Mouse (Mus musculus) hindbrain, embryonic 11.5 days (tissue): Measurements from ENCODE around the gene Ccnd3. TPM values are rescaled to one million over a fixed set of nuclear protein-coding genes. Genes with fewer than 3 reads are reported as not detected.

Source experiments
- ATAC-seq: fragments of 200-750 bp; cut with Nextera tagmentation; 2 replicates; pipeline ENCODE4 v1.8.0; 2017; ENCODE audit warnings: mild to moderate bottlenecking, moderate TSS enrichment, moderate library complexity; ENCODE audit not compliant: low FRiP score
- DNase-seq: peaks from one replicate; pipeline ENCODE4 v3.0.0-alpha.2; 2015; ENCODE audit warnings: low spot score
- H3K27ac ChIP-seq: fragments of 300-500 bp; sonication (generic); 2 replicates; pipeline ENCODE4 v1.5.1; 2014; ENCODE audit warnings: mild to moderate bottlenecking, low read depth, low read length
- H3K27me3 ChIP-seq: fragments of 300-500 bp; sonication (generic); 2 replicates; pipeline ENCODE4 v1.6.1; 2014; ENCODE audit warnings: mild to moderate bottlenecking, low read length, moderate library complexity, mixed read lengths; ENCODE audit not compliant: control insufficient read depth, insufficient read depth
- H3K36me3 ChIP-seq: fragments of 300-500 bp; sonication (generic); 2 replicates; pipeline ENCODE4 v1.6.1; 2014; ENCODE audit warnings: mild to moderate bottlenecking, low read length, moderate library complexity, mixed read lengths; ENCODE audit not compliant: control insufficient read depth, insufficient read depth
- H3K4me1 ChIP-seq: fragments of 300-500 bp; sonication (generic); replicated peaks from 2 replicates; pipeline ENCODE4 v1.6.1; 2014; ENCODE audit warnings: low read length, mixed read lengths; ENCODE audit not compliant: control insufficient read depth, insufficient read depth
- H3K4me2 ChIP-seq: fragments of 300-500 bp; sonication (generic); replicated peaks from 2 replicates; pipeline ENCODE4 v1.6.1; 2014; ENCODE audit warnings: mild to moderate bottlenecking, low read depth, low read length
- H3K4me3 ChIP-seq: fragments of 300-500 bp; sonication (generic); 2 replicates; pipeline ENCODE4 v1.5.1; 2014; ENCODE audit warnings: low read depth, low read length
- H3K9ac ChIP-seq: fragments of 300-500 bp; sonication (generic); 2 replicates; pipeline ENCODE4 v1.6.1; 2014; ENCODE audit warnings: low read depth, low read length
- H3K9me3 ChIP-seq: fragments of 300-500 bp; sonication (generic); 2 replicates; pipeline ENCODE4 v1.6.1; 2016; ENCODE audit warnings: low read length; ENCODE audit not compliant: control insufficient read depth
- WGBS: fragments of 180-500 bp; shearing (Covaris S2); extraction: QIAGEN DNeasy Blood & Tissue Kit; methylation state at CpG from one replicate; pipeline ENCODE4 v1.1.7; 2014; 5-methylcytosine and 5-hydroxymethylcytosine counted together
- polyA plus RNA-seq: library from polyadenylated mRNA; unstranded; fragments of >200 nt; fragmentation: Nextera tagmentation; extraction: Ambion mirVana; gene quantifications from 2 replicates; pipeline ENCODE4 v1.2.1, GENCODE M21; 2014

Gene Ccnd3
- polyA plus RNA-seq, 1 experiment from 2014 or later = 190 TPM

- 81% methylated on average over 8 of the region's 8 CpGs for WGBS
- no peak for ATAC-seq
Measured at GRCm38 (mm10) chr17:47524055-47524454, 19.2 kb downstream of the Ccnd3 start.

GRCm38 (mm10) chr17:47524991-47525390 is 20.1 kb downstream of the Ccnd3 start:
- Histone ChIP-seq H3K36me3 (no peaks in the 10 kb centered on the region), H3K4me3 (no peak overlapping the region), H3K27ac (no peak overlapping the region), H3K9me3 (no peaks in the 10 kb centered on the region), H3K4me2 (no peak overlapping the region), H3K9ac (no peak overlapping the region), H3K27me3 (no peaks in the 10 kb centered on the region), H3K4me1 (peaks cover 16% of the 10 kb centered on the region)
- ATAC-seq (no peak), DNase-seq (no peak)
- 92% methylated on average over 6 of the region's 6 CpGs for WGBS

More at GRCm38 (mm10) chr17:47524055-47524454, 19.2 kb downstream of the Ccnd3 start:
- Histone ChIP-seq H3K27ac (no peak overlapping the region), H3K4me3 (no peak overlapping the region), H3K9me3 (no peaks in the 10 kb centered on the region), H3K4me1 (peaks cover 16% of the 10 kb centered on the region), H3K9ac (no peak overlapping the region), H3K4me2 (no peak overlapping the region), H3K27me3 (no peaks in the 10 kb centered on the region), H3K36me3 (no peaks in the 10 kb centered on the region)
- DNase-seq = no peak

DNA sequence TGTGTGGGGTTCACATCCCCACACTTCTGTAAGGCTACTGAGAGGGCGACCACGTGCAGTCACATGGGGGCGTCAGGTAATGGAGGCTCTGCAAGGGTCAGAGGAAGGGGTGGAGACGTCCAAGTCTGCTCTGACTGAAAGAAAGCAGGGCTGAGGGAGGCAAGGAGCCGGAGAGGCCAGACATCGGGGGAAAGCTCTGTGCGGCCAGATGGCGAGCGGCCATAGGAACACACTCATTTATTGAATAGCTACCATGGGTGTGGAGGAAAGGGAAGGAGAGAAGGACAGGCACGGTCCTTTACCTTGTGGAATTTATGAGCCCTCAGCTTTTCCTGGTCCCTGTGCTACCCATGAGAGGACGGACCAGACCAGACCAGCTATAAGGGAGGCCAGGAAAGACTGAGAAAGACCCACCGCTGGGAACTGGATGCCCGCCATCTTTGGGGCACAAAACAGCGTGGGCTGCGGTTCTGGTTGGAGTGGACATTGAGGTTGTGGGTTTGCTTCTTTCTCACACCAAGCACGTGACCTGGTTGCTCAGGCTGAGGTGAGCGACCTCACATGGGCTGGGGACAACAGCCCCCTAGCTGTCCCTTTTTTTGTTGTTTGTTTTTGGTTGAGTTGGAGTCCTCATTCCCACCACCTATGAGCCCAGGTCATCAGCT is 22.1 kb downstream of the Ccnd3 start:
- H3K27me3 ChIP-seq = no peaks in the 10 kb centered on the region
- no peak overlapping the region for H3K4me2 ChIP-seq
- H3K4me1 ChIP-seq = peaks cover 10% of the 10 kb centered on the region
- WGBS = 86% methylated on average over 17 of the region's 17 CpGs
- H3K36me3 ChIP-seq = no peaks in the 10 kb centered on the region
- no peaks in the 10 kb centered on the region for H3K9me3 ChIP-seq
- H3K4me3 ChIP-seq = no peak overlapping the region
- H3K9ac ChIP-seq = no peak overlapping the region
- DNase-seq = no peak
- ATAC-seq = no peak
- no peak overlapping the region for H3K27ac ChIP-seq

DNA sequence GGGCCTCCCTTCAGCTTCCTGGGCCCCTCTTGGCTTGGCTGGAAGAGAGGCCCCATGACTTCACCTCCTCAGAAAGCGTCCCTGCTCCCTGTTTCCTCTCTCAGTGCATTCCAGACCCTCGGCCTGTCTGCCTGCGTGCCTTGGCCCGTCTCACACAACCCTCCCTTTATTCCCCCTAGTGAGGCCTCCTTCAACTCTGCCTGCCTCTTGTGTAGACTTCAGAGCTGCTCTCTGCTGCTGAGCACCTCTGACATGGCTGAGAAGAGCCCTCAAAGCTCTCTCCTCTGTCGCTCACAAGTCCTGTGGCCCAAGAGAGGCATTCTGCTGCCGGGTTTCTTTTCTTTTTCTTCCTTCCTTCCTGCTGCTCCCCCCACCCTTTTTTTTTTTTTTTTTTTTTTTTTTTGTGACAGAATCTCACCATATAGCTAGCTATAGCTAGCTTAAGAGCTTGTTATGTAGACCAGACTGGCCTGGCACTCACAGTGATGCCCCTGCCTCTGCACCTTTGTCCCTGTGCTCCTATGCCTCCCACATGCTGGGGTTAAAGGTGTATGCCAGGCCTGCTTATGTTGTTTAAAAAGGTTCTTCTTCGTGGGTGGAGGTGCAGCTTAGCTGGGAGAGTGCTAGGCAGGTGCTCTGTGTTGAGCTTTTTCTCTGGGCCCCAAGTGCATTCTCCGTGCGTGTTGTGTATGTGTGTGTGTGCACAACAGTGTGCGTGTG is 22.9 kb downstream of the Ccnd3 start:
- no peaks in the 10 kb centered on the region for H3K9me3 ChIP-seq
- H3K4me1 ChIP-seq = peaks cover 5% of the 10 kb centered on the region
- H3K4me2 ChIP-seq = no peak overlapping the region
- 47% methylated on average over 10 of the region's 10 CpGs for WGBS
- peak overlapping the region; percentile 39; the same call in 1 of the 2 replicates for H3K27ac ChIP-seq
- H3K27me3 ChIP-seq = no peaks in the 10 kb centered on the region
- no peak for ATAC-seq
- H3K9ac ChIP-seq = peak overlapping the region; percentile 36; the same call in 1 of the 2 replicates
- no peaks in the 10 kb centered on the region for H3K36me3 ChIP-seq
- no peak overlapping the region for H3K4me3 ChIP-seq
- DNase-seq = peak; percentile 39

- no peak overlapping the region for H3K4me2 ChIP-seq
- ATAC-seq (no peak), DNase-seq (no peak)
- H3K4me1 ChIP-seq = peaks cover 4% of the 10 kb centered on the region; the same call in 1 of the 2 replicates
- no peak overlapping the region for H3K27ac ChIP-seq
- no peak overlapping the region for H3K9ac ChIP-seq
- H3K4me3 ChIP-seq = no peak overlapping the region
- H3K27me3 ChIP-seq = no peaks in the 10 kb centered on the region
- 72% methylated on average over 8 of the region's 8 CpGs for WGBS
- H3K36me3 ChIP-seq = no peaks in the 10 kb centered on the region
- no peaks in the 10 kb centered on the region for H3K9me3 ChIP-seq
Measured at GRCm38 (mm10) chr17:47528919-47529318, 24.1 kb downstream of the Ccnd3 start.

GRCm38 (mm10) chr17:47529595-47529994 is 24.7 kb downstream of the Ccnd3 start:
- H3K4me1 ChIP-seq = peaks cover 4% of the 10 kb centered on the region; the same call in 1 of the 2 replicates
- H3K9me3 ChIP-seq = no peaks in the 10 kb centered on the region
- no peak overlapping the region for H3K4me3 ChIP-seq

GRCm38 (mm10) chr17:47531387-47531818 is 26.6 kb downstream of the Ccnd3 start:
- Histone ChIP-seq H3K36me3 (no peaks in the 10 kb centered on the region), H3K9ac (no peak overlapping the region), H3K4me2 (no peak overlapping the region), H3K4me3 (no peak overlapping the region), H3K27me3 (no peaks in the 10 kb centered on the region), H3K27ac (no peak overlapping the region), H3K9me3 (no peaks in the 10 kb centered on the region), H3K4me1 (peaks cover 4% of the 10 kb centered on the region; the same call in 1 of the 2 replicates)
- DNase-seq = no peak
- no peak for ATAC-seq
- 58% methylated on average over 10 of the region's 10 CpGs for WGBS

More at GRCm38 (mm10) chr17:47529595-47529994, 24.7 kb downstream of the Ccnd3 start:
- 96% methylated on average over 11 of the region's 11 CpGs for WGBS
- Histone ChIP-seq H3K27me3 (no peaks in the 10 kb centered on the region), H3K36me3 (no peaks in the 10 kb centered on the region), H3K9ac (no peak overlapping the region), H3K4me2 (no peak overlapping the region), H3K27ac (no peak overlapping the region)
- DNase-seq (no peak), ATAC-seq (no peak)

DNA sequence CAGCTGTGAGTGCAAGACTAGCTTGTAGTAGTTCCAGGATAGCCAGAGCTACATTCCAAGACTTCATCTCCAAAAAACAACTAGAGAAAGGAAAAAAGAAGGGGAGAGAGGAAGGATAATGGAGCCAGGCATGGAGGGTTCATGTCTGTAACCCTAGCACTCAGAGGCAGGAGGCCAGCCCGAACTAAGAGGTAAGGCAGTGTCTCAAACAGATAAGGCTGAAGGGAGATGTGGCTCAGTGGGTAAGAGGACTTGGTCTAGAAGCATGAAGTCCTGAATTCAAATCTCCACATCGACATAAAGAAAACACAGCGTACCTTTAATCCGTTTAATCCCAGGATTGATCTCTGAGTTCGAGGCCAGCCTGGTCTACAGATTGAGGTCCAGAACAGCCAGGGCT is 27.5 kb downstream of the Ccnd3 start:
- Histone ChIP-seq H3K36me3 (no peaks in the 10 kb centered on the region), H3K9ac (no peak overlapping the region), H3K4me2 (no peak overlapping the region), H3K4me3 (no peak overlapping the region), H3K27ac (no peak overlapping the region), H3K9me3 (no peaks in the 10 kb centered on the region), H3K27me3 (no peaks in the 10 kb centered on the region), H3K4me1 (peaks cover 3% of the 10 kb centered on the region; the same call in 1 of the 2 replicates)
- DNase-seq (no peak), ATAC-seq (no peak)
- 91% methylated on average over 5 of the region's 5 CpGs for WGBS
